Mouse (Mus musculus): ENCODE measurements at regions not wholly inside any gene's neighbourhood (a gene's known extent, or its start where the extent isn't known, plus 50 kb on each side); places are given as distances from the start of the nearest gene placed in this dataset.

DNA sequence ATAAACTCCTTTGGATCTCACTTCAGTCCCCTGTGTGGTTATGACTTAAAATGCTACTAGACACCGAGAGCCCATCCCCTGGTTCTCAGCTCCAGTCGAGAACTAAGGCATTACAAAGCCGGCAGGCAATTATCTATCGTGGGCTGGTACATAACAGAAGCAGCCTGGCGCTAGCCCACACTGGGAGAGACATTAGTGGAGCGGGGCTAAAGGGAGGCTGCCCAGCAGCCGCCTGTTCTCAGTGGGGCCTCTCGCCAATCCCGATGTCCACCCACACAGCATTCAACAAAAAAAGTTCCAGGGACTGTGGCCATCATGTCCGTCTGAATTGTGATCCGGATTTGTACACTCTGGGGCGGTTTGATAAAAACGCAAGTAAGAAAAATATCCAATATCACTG, 361.5 kb downstream of the Pdcd6ip start:
- H3K4me3 ChIP-seq (ENCODE audit: inconsistent target), result no peak overlapping the region
- H3K79me2 ChIP-seq (ENCODE audit: inconsistent target), result no peaks in the 10 kb centered on the region
- H3K36me3 ChIP-seq (ENCODE audit: inconsistent target), result no peaks in the 10 kb centered on the region
- no peak overlapping the region for H3K27ac ChIP-seq
- WGBS (ENCODE audit: missing documents), result 93% methylated on average over 13 of the region's 13 CpGs

GRCm38 (mm10) chr9:113342131-113342530, 365.9 kb downstream of the Pdcd6ip start:
- no peak overlapping the region for H3K4me3 ChIP-seq (ENCODE audit: inconsistent target)
- no peaks in the 10 kb centered on the region for H3K36me3 ChIP-seq (ENCODE audit: inconsistent target)
- no peaks in the 10 kb centered on the region for H3K79me2 ChIP-seq (ENCODE audit: inconsistent target)
- no peak overlapping the region for H3K27ac ChIP-seq
- 84% methylated on average over 7 of the region's 7 CpGs for WGBS (ENCODE audit: missing documents)

DNA sequence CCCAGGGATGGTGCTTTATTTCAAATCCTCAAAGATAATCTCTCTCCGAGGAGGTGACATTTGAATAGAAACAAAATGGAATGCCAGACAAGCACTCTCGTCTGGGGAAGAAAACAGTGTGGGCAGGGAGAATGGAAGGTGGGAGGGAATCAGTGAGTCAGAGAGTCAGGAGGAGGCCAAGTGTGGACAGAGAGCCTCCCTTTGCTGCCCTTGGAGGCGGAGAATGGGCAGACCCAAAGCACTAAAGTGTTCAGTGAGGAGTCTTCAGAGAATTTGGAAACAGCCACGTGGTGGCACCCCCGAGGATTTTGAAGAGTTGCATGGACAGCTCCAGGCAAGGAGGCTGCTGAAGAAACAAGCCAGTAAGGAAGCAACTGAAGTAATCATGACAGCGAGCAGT, 367.2 kb downstream of the Pdcd6ip start:
- Histone ChIP-seq H3K27ac (no peak overlapping the region), H3K4me3 (ENCODE audit: inconsistent target) (no peak overlapping the region), H3K36me3 (ENCODE audit: inconsistent target) (no peaks in the 10 kb centered on the region), H3K79me2 (ENCODE audit: inconsistent target) (no peaks in the 10 kb centered on the region)
- 63% methylated on average over 6 of the region's 6 CpGs for WGBS (ENCODE audit: missing documents)

DNA sequence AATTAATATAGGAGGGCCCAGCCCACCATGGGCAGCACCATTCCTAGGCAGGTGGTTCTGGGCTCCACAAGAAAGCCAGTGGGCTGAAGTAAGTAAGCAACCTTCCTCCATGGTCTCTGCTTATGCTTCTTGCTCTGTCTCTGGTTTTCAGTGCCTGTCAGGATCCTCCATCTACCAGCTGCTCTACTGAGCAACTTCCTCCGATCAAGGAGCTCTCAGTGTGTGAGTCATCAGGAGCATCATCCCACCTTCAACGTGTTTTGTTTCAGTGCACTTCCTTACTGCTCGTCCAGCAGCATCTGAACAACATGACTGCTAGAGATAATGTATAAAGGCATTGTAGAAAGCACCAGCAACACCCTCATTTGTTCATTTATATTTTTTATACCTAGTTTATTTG, 368.0 kb downstream of the Pdcd6ip start:
- WGBS (ENCODE audit: missing documents), result 62% methylated on average over 3 of the region's 3 CpGs
- Histone ChIP-seq H3K27ac (no peak overlapping the region), H3K79me2 (ENCODE audit: inconsistent target) (no peaks in the 10 kb centered on the region), H3K4me3 (ENCODE audit: inconsistent target) (no peak overlapping the region), H3K36me3 (ENCODE audit: inconsistent target) (no peaks in the 10 kb centered on the region)

DNA sequence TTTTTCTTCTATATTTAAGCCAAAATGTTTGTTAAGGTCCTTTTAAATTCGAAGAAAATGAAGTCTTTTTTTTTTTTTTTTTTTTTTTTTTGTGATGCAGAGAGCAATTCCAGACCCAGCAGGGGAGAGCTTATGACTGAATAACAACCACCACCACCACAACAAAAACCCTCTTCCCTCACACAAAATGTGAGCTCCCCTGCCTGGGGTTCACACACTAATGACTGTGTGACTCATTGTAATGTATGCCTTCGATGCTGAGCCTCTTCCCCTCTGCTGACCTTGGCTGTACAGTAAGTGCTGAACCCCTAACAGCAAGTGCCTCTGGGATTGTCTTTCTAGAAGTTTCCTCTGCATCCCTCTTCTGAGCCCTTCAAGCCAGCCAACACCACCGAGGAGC, 383.6 kb downstream of the Pdcd6ip start:
- 67% methylated on average over 3 of the region's 3 CpGs for WGBS (ENCODE audit: missing documents)
- H3K79me2 ChIP-seq (ENCODE audit: inconsistent target), result no peaks in the 10 kb centered on the region
- H3K27ac ChIP-seq, result no peak overlapping the region
- no peak overlapping the region for H3K4me3 ChIP-seq (ENCODE audit: inconsistent target)
- no peaks in the 10 kb centered on the region for H3K36me3 ChIP-seq (ENCODE audit: inconsistent target)

- H3K36me3 ChIP-seq (ENCODE audit: inconsistent target), result no peaks in the 10 kb centered on the region
- no peak overlapping the region for H3K27ac ChIP-seq
- no peaks in the 10 kb centered on the region for H3K79me2 ChIP-seq (ENCODE audit: inconsistent target)
- H3K4me3 ChIP-seq (ENCODE audit: inconsistent target), result no peak overlapping the region
- 81% methylated on average over 7 of the region's 7 CpGs for WGBS (ENCODE audit: missing documents)
These were observed 398.1 kb downstream of the Pdcd6ip start for GRCm38 (mm10) chr9:113309707-113310574.

GRCm38 (mm10) chr9:113305761-113306160, 402.3 kb downstream of the Pdcd6ip start:
- Histone ChIP-seq H3K27ac (no peak overlapping the region), H3K36me3 (ENCODE audit: inconsistent target) (no peaks in the 10 kb centered on the region), H3K4me3 (ENCODE audit: inconsistent target) (no peak overlapping the region), H3K79me2 (ENCODE audit: inconsistent target) (no peaks in the 10 kb centered on the region)
- WGBS (ENCODE audit: missing documents), result 62% methylated on average over 4 of the region's 4 CpGs

DNA sequence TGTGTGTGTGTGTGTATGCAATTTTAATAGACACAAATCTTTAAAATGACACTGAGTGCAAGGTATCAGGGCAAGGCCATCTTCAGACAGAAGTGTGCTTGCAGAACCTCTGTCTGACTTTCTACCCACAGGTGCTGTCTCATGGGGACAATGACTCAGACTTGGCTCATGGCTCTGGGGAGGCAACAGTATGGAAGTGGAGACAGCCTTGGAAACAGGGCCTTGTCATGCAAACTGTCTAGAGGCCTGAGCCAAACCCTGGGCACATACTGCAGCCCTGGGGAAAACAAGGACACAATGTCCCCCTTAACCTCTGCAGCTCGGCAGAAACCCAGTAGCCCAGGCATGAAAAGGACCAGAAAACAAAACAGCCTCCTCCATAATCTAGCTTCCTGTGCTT, 405.6 kb downstream of the Pdcd6ip start:
- H3K79me2 ChIP-seq (ENCODE audit: inconsistent target), result no peaks in the 10 kb centered on the region
- H3K4me3 ChIP-seq (ENCODE audit: inconsistent target), result no peak overlapping the region
- no peak overlapping the region for H3K27ac ChIP-seq
- WGBS (ENCODE audit: missing documents), result 70% methylated on average over 1 of the region's 1 CpGs
- H3K36me3 ChIP-seq (ENCODE audit: inconsistent target), result no peaks in the 10 kb centered on the region

DNA sequence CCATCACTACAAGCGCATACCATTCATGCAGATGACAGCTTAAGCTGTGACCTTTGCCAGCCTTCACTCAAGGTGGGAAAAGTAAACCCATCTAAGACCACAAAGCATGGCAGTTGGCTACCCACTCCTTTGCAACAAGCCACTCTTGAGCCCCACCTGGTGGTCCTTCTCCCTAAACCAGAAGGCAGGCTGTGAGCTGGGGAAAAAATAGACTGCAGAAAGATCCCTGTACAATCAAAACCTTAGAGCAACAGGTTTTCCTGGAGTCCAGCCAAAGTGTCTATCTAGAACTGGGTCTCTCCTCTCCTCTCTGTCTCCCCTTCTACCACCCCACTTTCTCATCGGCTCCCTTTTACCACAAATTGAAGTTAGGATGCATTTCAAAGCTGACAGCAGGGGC, 407.2 kb downstream of the Pdcd6ip start:
- Histone ChIP-seq H3K36me3 (ENCODE audit: inconsistent target) (no peaks in the 10 kb centered on the region), H3K4me3 (ENCODE audit: inconsistent target) (no peak overlapping the region), H3K27ac (no peak overlapping the region), H3K79me2 (ENCODE audit: inconsistent target) (no peaks in the 10 kb centered on the region)
- 18% methylated on average over 2 of the region's 2 CpGs for WGBS (ENCODE audit: missing documents)

- no peaks in the 10 kb centered on the region for H3K79me2 ChIP-seq (ENCODE audit: inconsistent target)
- H3K27ac ChIP-seq, result no peak overlapping the region
- H3K4me3 ChIP-seq (ENCODE audit: inconsistent target), result no peak overlapping the region
- no peaks in the 10 kb centered on the region for H3K36me3 ChIP-seq (ENCODE audit: inconsistent target)
- 46% methylated on average over 3 of the region's 3 CpGs for WGBS (ENCODE audit: missing documents)
These were observed 408.2 kb downstream of the Pdcd6ip start for GRCm38 (mm10) chr9:113299900-113300299.

DNA sequence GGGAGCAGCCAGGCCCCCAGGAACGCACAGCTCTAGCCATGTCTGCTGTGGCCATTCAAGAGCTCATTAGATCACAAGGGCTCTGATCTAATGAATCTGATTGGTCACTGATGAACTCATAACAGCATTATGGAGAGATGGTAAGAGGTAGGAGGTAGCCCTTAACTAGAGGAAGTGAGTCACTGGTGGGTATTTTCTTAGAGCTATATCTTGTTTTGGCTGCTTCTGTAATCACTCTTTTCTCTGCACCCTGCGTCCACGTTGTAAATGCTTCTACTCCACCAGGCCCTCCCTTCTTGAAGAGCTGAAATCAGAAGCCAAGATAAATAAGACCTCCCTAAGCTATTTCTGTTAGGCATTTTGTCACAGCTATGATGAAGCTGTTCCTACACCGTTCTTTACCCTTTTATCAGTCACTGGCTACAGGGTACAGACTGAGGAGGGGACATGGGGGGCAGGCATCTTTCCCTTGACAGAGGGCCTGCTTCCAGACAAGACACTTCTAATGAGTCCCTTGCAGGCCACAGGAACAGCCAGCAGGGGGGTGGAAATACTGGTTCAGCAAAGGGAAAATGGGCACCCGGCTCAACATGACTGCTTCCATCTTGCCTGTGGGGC, 412.1 kb downstream of the Pdcd6ip start:
- Histone ChIP-seq H3K79me2 (ENCODE audit: inconsistent target) (no peaks in the 10 kb centered on the region), H3K36me3 (ENCODE audit: inconsistent target) (no peaks in the 10 kb centered on the region)
- WGBS (ENCODE audit: missing documents), result 66% methylated on average over 5 of the region's 5 CpGs

GRCm38 (mm10) chr9:113287397-113287796, 420.7 kb downstream of the Pdcd6ip start:
- Histone ChIP-seq H3K4me3 (ENCODE audit: inconsistent target) (no peak overlapping the region), H3K27ac (no peak overlapping the region)

More for the DNA sequence above, 412.1 kb downstream of the Pdcd6ip start:
- Histone ChIP-seq H3K27ac (no peak overlapping the region), H3K4me3 (ENCODE audit: inconsistent target) (no peak overlapping the region)

DNA sequence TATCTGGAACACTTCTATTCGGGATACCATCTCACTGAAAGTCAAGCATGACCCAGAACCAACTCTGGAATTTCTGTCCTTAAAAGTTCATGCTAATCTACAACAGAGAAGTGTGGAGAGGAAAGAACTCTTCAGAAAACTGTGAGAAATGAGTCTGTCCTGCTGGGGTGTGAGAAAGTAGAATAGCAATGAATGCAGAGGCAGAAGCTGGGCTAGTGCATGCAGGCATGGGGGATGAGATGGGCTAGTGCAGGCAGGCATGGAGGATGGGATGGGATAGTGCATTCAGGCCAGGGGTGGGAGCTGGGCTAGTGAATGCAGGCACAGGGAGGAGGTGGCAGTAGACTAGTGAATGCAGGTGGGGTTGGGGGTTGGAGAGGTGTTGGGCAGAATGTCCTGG, 424.8 kb downstream of the Pdcd6ip start:
- H3K36me3 ChIP-seq (ENCODE audit: inconsistent target), result no peaks in the 10 kb centered on the region
- no peak overlapping the region for H3K4me3 ChIP-seq (ENCODE audit: inconsistent target)
- no peak overlapping the region for H3K27ac ChIP-seq
- WGBS (ENCODE audit: missing documents), result 38% methylated on average over 1 of the region's 1 CpGs
- H3K79me2 ChIP-seq (ENCODE audit: inconsistent target), result no peaks in the 10 kb centered on the region

More at GRCm38 (mm10) chr9:113287397-113287796, 420.7 kb downstream of the Pdcd6ip start:
- Histone ChIP-seq H3K79me2 (ENCODE audit: inconsistent target) (no peaks in the 10 kb centered on the region), H3K36me3 (ENCODE audit: inconsistent target) (no peaks in the 10 kb centered on the region)
- WGBS (ENCODE audit: missing documents), result 47% methylated on average over 4 of the region's 4 CpGs

- Histone ChIP-seq H3K79me2 (ENCODE audit: inconsistent target) (no peaks in the 10 kb centered on the region), H3K27ac (no peak overlapping the region), H3K36me3 (ENCODE audit: inconsistent target) (no peaks in the 10 kb centered on the region), H3K4me3 (ENCODE audit: inconsistent target) (no peak overlapping the region)
- WGBS (ENCODE audit: missing documents), result 77% methylated on average over 4 of the region's 4 CpGs
These were observed 437.5 kb downstream of the Pdcd6ip start for GRCm38 (mm10) chr9:113270595-113270994.

- 77% methylated on average over 8 of the region's 8 CpGs for WGBS (ENCODE audit: missing documents)
- Histone ChIP-seq H3K36me3 (ENCODE audit: inconsistent target) (no peaks in the 10 kb centered on the region), H3K27ac (no peak overlapping the region), H3K4me3 (ENCODE audit: inconsistent target) (no peak overlapping the region), H3K79me2 (ENCODE audit: inconsistent target) (no peaks in the 10 kb centered on the region)
These were observed 440.4 kb downstream of the Pdcd6ip start for GRCm38 (mm10) chr9:113267696-113268095.

Data from macrophage (primary cell).